Mouse (Mus musculus): ENCODE results near the gene Tpst1.
A peak's percentile ranks its signal among the peaks of the same experiment; 100 is the strongest.

DNA sequence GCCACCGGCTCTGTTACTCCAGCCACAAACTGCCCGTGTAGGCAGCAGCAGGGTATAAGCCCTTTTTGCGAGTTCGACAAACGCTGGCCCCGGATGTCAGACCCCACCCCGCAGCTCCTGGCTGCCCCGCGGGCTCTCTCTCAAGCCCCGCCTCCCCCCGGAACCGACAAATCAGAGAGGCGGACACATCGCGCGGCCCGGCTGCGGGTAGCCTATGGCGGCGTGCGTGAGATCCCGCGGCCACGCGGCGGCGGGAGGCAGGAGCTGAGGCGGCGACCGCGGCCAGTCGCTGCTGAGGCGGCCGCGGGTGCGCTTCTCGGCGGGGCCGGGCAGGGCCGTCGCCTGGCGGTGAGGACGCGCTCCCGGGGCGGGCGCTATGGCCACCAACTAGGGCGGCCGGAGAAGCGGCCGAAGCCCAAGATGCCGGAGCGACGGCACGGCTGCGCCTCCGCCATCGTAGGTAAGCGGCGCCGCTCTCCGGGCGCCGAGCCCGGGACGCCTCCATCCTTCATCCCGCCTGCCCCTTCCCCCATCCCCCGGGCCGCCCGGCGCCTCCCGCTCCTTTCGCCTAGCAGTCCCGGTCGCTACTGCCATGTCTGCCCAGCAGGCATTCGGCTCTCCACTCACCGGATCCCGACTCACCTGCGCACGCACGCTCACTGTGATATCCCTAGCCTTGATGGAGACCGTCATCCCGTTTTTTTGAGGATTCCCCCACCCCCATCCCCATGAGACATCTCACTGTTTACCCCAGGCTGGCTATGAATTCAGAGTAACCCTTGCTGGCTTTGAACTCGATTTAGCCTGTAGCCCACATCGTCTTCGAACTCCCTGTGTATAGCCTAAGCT lies 6.3 kb downstream of the Tpst1 start:
- TF ChIP-seq CTCF (IDR thresholded peaks at IDR 0.05; ENCODE audit: borderline replicate concordance, insufficient read depth, low read length): no peak
- TF ChIP-seq POLR2A (IDR thresholded peaks at IDR 0.05; ENCODE audit: low read depth, low read length): peak; percentile 87
